Mouse (Mus musculus) CH12.LX (cell line): ENCODE data around the gene Tagln2. TPM values are rescaled to one million over a fixed set of nuclear protein-coding genes. Genes with fewer than 3 reads are reported as not detected.

Experiments
- DNase-seq: peaks from one replicate; pipeline ENCODE4 v3.0.0-alpha.2; 2013; ENCODE audit errors: extremely low read depth
- H3K27ac ChIP-seq: 2 replicates; pipeline ENCODE4 v1.5.1; 2012; ENCODE audit warnings: low read depth, mild to moderate bottlenecking, control low read depth, moderate library complexity; ENCODE audit not compliant: insufficient read depth
- H3K27me3 ChIP-seq: replicated peaks from 2 replicates; pipeline ENCODE3; 2012; ENCODE audit warnings: inconsistent platforms
- H3K36me3 ChIP-seq, 2 experiments: replicated peaks in 1 of 2; 2 replicates each; pipeline versions ENCODE3 to v1.6.1; 2012; ENCODE audit warnings: inconsistent platforms in 1 of 2, low read length in 1 of 2, mild to moderate bottlenecking in 1 of 2, mixed read lengths in 1 of 2, moderate library complexity in 1 of 2; ENCODE audit not compliant: control insufficient read depth in 1 of 2, insufficient read depth in 1 of 2
- H3K4me1 ChIP-seq, 2 experiments: 2 replicates each; pipeline ENCODE4 v1.6.1; 2012; ENCODE audit warnings: inconsistent platforms in 1 of 2, moderate library complexity in 1 of 2; ENCODE audit not compliant: insufficient read depth in 2 of 2, control insufficient read depth in 1 of 2
- H3K4me2 ChIP-seq: 2 replicates; pipeline ENCODE4 v1.6.1; 2012; ENCODE audit warnings: low read depth, mild to moderate bottlenecking, control low read depth; ENCODE audit not compliant: poor library complexity, insufficient read depth, severe bottlenecking
- H3K4me3 ChIP-seq, 3 experiments: fragments of 150-350 bp in 1 of 3; sonication (generic) in 1 of 3; replicated peaks in 1 of 3; 2 replicates each; pipeline versions ENCODE3 to v1.5.1; 2011 to 2012; ENCODE audit warnings: low read depth in 2 of 3, low read length in 2 of 3, mild to moderate bottlenecking in 2 of 3, moderate library complexity in 2 of 3, control low read depth in 1 of 3, improper control_type of control experiment in 1 of 3, inconsistent platforms in 1 of 3, mixed read lengths in 1 of 3; ENCODE audit not compliant: poor library complexity in 1 of 3
- H3K79me2 ChIP-seq: replicated peaks from 2 replicates; pipeline ENCODE4 v1.6.1; 2012; ENCODE audit warnings: mild to moderate bottlenecking, moderate library complexity; ENCODE audit not compliant: control insufficient read depth, poor library complexity, insufficient read depth, severe bottlenecking; ENCODE audit errors: extremely low read depth
- H3K9ac ChIP-seq: 2 replicates; pipeline ENCODE4 v1.6.1; 2012; ENCODE audit warnings: low read depth, mild to moderate bottlenecking, control low read depth, moderate library complexity; ENCODE audit not compliant: insufficient read depth
- H3K9me3 ChIP-seq: replicated peaks from 2 replicates; pipeline ENCODE3; 2012; ENCODE audit warnings: low read length, inconsistent platforms, mixed read lengths
- BHLHE40 ChIP-seq: IDR thresholded peaks from 2 replicates; pipeline ENCODE4 v1.6.1; 2011; ENCODE audit warnings: mild to moderate bottlenecking, low read depth, low read length, improper control_type of control experiment
- CHD1 ChIP-seq: IDR thresholded peaks from 2 replicates; pipeline ENCODE4 v1.6.1; 2012; ENCODE audit warnings: low read depth, low read length, improper control_type of control experiment, inconsistent platforms
- CHD2 ChIP-seq: IDR thresholded peaks from 2 replicates; pipeline ENCODE4 v1.6.1; 2011; ENCODE audit warnings: low read length, improper control_type of control experiment
- CTCF ChIP-seq, 2 experiments: IDR thresholded peaks in 1 of 2; conservative IDR thresholded peaks in 1 of 2; 2 replicates each; pipeline ENCODE4 v1.5.1; 2011 to 2012; ENCODE audit warnings: low read depth in 2 of 2, low read length in 2 of 2, improper control_type of control experiment in 1 of 2, inconsistent platforms in 1 of 2, mild to moderate bottlenecking in 1 of 2, moderate library complexity in 1 of 2
- ELF1 ChIP-seq: IDR thresholded peaks from 2 replicates; pipeline ENCODE4 v1.6.1; 2014; ENCODE audit warnings: low read depth, mild to moderate bottlenecking, inconsistent platforms, low read length, improper control_type of control experiment
- EP300 ChIP-seq: IDR thresholded peaks from 2 replicates; pipeline ENCODE4 v1.6.1; 2011; ENCODE audit warnings: low read length, improper control_type of control experiment
- ETS1 ChIP-seq: conservative IDR thresholded peaks from 2 replicates; pipeline ENCODE4 v1.6.1; 2012; ENCODE audit warnings: low read depth, mild to moderate bottlenecking, inconsistent platforms, low read length, improper control_type of control experiment, moderate library complexity
- GABPA ChIP-seq: IDR thresholded peaks from 2 replicates; pipeline ENCODE4 v1.6.1; 2012; ENCODE audit warnings: low read depth, low read length, improper control_type of control experiment, inconsistent platforms; ENCODE audit not compliant: insufficient replicate concordance
- HCFC1 ChIP-seq: IDR thresholded peaks from 2 replicates; pipeline ENCODE4 v1.6.1; 2012; ENCODE audit warnings: low read depth, mild to moderate bottlenecking, inconsistent platforms, low read length, improper control_type of control experiment
- IRF4 ChIP-seq: IDR thresholded peaks from 2 replicates; pipeline ENCODE4 v1.6.1; 2014; ENCODE audit warnings: low read depth, mild to moderate bottlenecking, inconsistent platforms, low read length, improper control_type of control experiment
- JUND ChIP-seq: conservative IDR thresholded peaks from 2 replicates; pipeline ENCODE4 v1.6.1; 2011; ENCODE audit warnings: low read depth, low read length, improper control_type of control experiment
- KAT2A ChIP-seq: IDR thresholded peaks from 2 replicates; pipeline ENCODE4 v1.6.1; 2012; ENCODE audit warnings: low read length, improper control_type of control experiment, inconsistent platforms; ENCODE audit not compliant: insufficient replicate concordance
- MAX ChIP-seq: IDR thresholded peaks from 2 replicates; pipeline ENCODE4 v1.6.1; 2011; ENCODE audit warnings: low read length, improper control_type of control experiment
- MAZ ChIP-seq: IDR thresholded peaks from 2 replicates; pipeline ENCODE4 v1.6.1; 2012; ENCODE audit warnings: low read depth, mild to moderate bottlenecking, inconsistent platforms, low read length, improper control_type of control experiment, moderate library complexity
- MEF2A ChIP-seq: IDR thresholded peaks from 2 replicates; pipeline ENCODE4 v1.6.1; 2014; ENCODE audit warnings: low read depth, mild to moderate bottlenecking, inconsistent platforms, low read length, improper control_type of control experiment, borderline replicate concordance
- MXI1 ChIP-seq: IDR thresholded peaks from 2 replicates; pipeline ENCODE4 v1.6.1; 2011; ENCODE audit warnings: mild to moderate bottlenecking, low read depth, low read length, improper control_type of control experiment
- MYC ChIP-seq: IDR thresholded peaks from 2 replicates; pipeline ENCODE4 v1.6.1; 2011; ENCODE audit warnings: low read depth, mild to moderate bottlenecking, improper control_type of control experiment, low read length
- NELFE ChIP-seq: IDR thresholded peaks from 2 replicates; pipeline ENCODE4 v1.6.1; 2011; ENCODE audit warnings: low read depth, low read length, improper control_type of control experiment
- NRF1 ChIP-seq: IDR thresholded peaks from 2 replicates; pipeline ENCODE4 v1.6.1; 2014; ENCODE audit warnings: low read depth, mild to moderate bottlenecking, inconsistent platforms, low read length, improper control_type of control experiment, moderate library complexity
- PAX5 ChIP-seq: IDR thresholded peaks from 2 replicates; pipeline ENCODE4 v1.6.1; 2012; ENCODE audit warnings: low read length, inconsistent platforms, mixed read lengths
- POLR2A ChIP-seq: IDR thresholded peaks from 2 replicates; pipeline ENCODE4 v1.6.1; 2011; ENCODE audit warnings: low read depth, mild to moderate bottlenecking, improper control_type of control experiment, low read length
- POLR2AphosphoS2 ChIP-seq: IDR thresholded peaks from 2 replicates; pipeline ENCODE4 v1.6.1; 2011; ENCODE audit warnings: low read depth, low read length, improper control_type of control experiment
- RAD21 ChIP-seq: IDR thresholded peaks from 2 replicates; pipeline ENCODE4 v1.6.1; 2011; ENCODE audit warnings: low read depth, mild to moderate bottlenecking, low read length, improper control_type of control experiment, moderate library complexity
- RCOR1 ChIP-seq: conservative IDR thresholded peaks from 2 replicates; pipeline ENCODE4 v1.6.1; 2012; ENCODE audit warnings: low read depth, mild to moderate bottlenecking, inconsistent platforms, low read length, improper control_type of control experiment
- SIN3A ChIP-seq: IDR thresholded peaks from 2 replicates; pipeline ENCODE4 v1.6.1; 2012; ENCODE audit warnings: low read length, improper control_type of control experiment, inconsistent platforms
- SMC3 ChIP-seq: IDR thresholded peaks from 2 replicates; pipeline ENCODE4 v1.6.1; 2011; ENCODE audit warnings: low read depth, low read length, improper control_type of control experiment
- TCF12 ChIP-seq: IDR thresholded peaks from 2 replicates; pipeline ENCODE4 v1.6.1; 2014; ENCODE audit warnings: low read depth, mild to moderate bottlenecking, inconsistent platforms, low read length, improper control_type of control experiment
- UBTF ChIP-seq: IDR thresholded peaks from 2 replicates; pipeline ENCODE4 v1.6.1; 2012; ENCODE audit warnings: low read depth, mild to moderate bottlenecking, inconsistent platforms, low read length, improper control_type of control experiment, moderate library complexity
- USF1 ChIP-seq: IDR thresholded peaks from 2 replicates; pipeline ENCODE4 v1.6.1; 2014; ENCODE audit warnings: low read depth, mild to moderate bottlenecking, inconsistent platforms, low read length, improper control_type of control experiment
- USF2 ChIP-seq: conservative IDR thresholded peaks from 2 replicates; pipeline ENCODE4 v1.6.1; 2011; ENCODE audit warnings: low read depth, low read length, improper control_type of control experiment
- ZC3H11A ChIP-seq: IDR thresholded peaks from 2 replicates; pipeline ENCODE4 v1.6.1; 2012; ENCODE audit warnings: low read depth, mild to moderate bottlenecking, inconsistent platforms, low read length, improper control_type of control experiment
- ZKSCAN1 ChIP-seq: IDR thresholded peaks from 2 replicates; pipeline ENCODE4 v1.6.1; 2012; ENCODE audit warnings: low read depth, inconsistent platforms, low read length, improper control_type of control experiment, borderline replicate concordance
- ZMIZ1 ChIP-seq: IDR thresholded peaks from 2 replicates; pipeline ENCODE4 v1.6.1; 2012; ENCODE audit warnings: low read depth, mild to moderate bottlenecking, inconsistent platforms, low read length, improper control_type of control experiment
- ZNF384 ChIP-seq: IDR thresholded peaks from 2 replicates; pipeline ENCODE4 v1.6.1; 2012; ENCODE audit warnings: low read depth, low read length, improper control_type of control experiment, inconsistent platforms
- dilution Hi-C: fragments of 300-500 bp; cut with MboI; formaldehyde crosslinking; loops from 2 replicates; pipeline ENCODE4 v1.14.3; 2020; ENCODE audit warnings: low sequenced_read_pairs; ENCODE audit not compliant: extremely low pct_unique_long_range_greater_than_20kb, extremely low pct_ligation_motif_present
- in situ Hi-C: fragments of 300-500 bp; cut with MboI; formaldehyde crosslinking; loops from 3 replicates; pipeline ENCODE4 v1.14.3; 2019; ENCODE audit warnings: low sequenced_read_pairs, low pct_ligation_motif_present, low pct_unique_long_range_greater_than_20kb, mixed read lengths
- polyA plus RNA-seq: library from polyadenylated mRNA; unstranded; fragments of >175 nt; gene quantifications from 2 replicates; pipeline ENCODE4 v1.2.1, GENCODE M21; 2012; ENCODE audit warnings: low read depth; ENCODE audit not compliant: insufficient read length
- total RNA-seq, 2 experiments: library from RNA; depleted of rRNA; stranded (reverse); fragments of 300-350 nt in 1 of 2; fragments of >200 nt in 1 of 2; gene quantifications; 2 replicates each; pipeline ENCODE4 v1.2.3; 2012 to 2014

The Tagln2 gene
- total and polyA plus RNA-seq, 3 experiments, result 172 to 337 (median 206) TPM

DNA sequence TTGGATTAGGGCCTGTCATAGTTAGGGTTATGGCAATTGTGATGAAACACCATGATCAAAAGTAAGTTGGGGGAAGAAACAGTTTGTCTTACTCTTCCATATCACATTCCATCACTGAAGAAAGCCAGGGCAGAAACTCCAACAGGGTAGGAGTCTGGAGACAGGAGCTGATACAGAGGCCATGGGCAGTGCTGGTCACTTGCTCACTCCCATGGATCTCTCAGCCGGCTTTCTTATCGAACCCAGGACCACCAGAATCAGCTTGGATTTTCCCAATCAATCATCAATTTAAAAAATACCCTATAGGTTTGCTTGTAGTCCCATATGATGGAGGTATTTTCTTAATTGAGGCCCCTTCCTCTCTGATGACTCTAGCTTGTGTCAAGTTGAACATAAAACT is 46.0 kb upstream of the Tagln2 start:
- no peaks in the 10 kb centered on the region for H3K27me3 ChIP-seq
- H3K9ac ChIP-seq, result no peak overlapping the region
- dilution Hi-C loops, result no loop called here
- H3K27ac ChIP-seq, result no peak overlapping the region
- no peak overlapping the region for H3K4me3 ChIP-seq
- H3K4me2 ChIP-seq, result no peak overlapping the region
- H3K36me3 ChIP-seq, result no peaks in the 10 kb centered on the region
- peaks cover 4 to 37% of the 10 kb centered on the region in 2 experiments; a peak in 3 of 4 replicates for H3K4me1 ChIP-seq
- no peaks in the 10 kb centered on the region for H3K79me2 ChIP-seq
- H3K9me3 ChIP-seq, result no peaks in the 10 kb centered on the region
- DNase-seq, result no peak
- in situ Hi-C loops, result loop anchor here (5.0 kb wide), 1 partner anchor 37 kb away; no protein-coding TSS in a partner anchor
- TF ChIP-seq IRF4 (no peak), MYC (no peak), ZNF384 (no peak)

DNA sequence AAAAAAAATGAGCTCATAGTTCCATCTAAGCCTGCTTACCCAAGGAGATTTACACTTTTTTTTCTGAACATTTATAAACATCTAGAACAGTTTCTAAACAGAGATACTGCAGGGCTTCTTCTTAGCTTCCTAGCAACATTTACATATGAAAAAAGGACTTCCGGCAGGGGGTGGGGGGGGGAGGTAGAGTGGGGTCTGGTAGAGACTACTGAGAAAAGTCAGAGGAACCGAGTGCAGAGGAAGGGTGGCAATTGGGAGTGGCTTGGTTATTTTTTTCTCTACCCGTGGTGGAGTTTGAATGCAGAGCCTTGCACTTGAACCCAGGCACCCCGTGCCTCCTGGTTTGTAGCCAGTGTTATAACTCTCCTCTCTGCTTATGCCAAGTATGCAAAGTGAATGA is 44.4 kb upstream of the Tagln2 start:
- Histone ChIP-seq H3K9me3 (no peaks in the 10 kb centered on the region), H3K4me3 (peak overlapping the region in 2 of 3 experiments; percentile 24 to 41), H3K4me2 (peak overlapping the region; percentile 80), H3K4me1 (peaks cover 4 to 32% of the 10 kb centered on the region in 2 experiments; a peak in 3 of 4 replicates), H3K27ac (peak overlapping the region; percentile 83), H3K9ac (peak overlapping the region; percentile 67), H3K27me3 (no peaks in the 10 kb centered on the region), H3K36me3 (no peaks in the 10 kb centered on the region), H3K79me2 (no peaks in the 10 kb centered on the region)
- peak; percentile 73 for DNase-seq
- in situ Hi-C loops, result no loop called here
- dilution Hi-C loops, result no loop called here
- TF ChIP-seq JUND (no peak), ETS1 (0 out of 2 replicates have a peak, but pooled peaks have one; percentile 36), ZC3H11A (no peak), GABPA (no peak), IRF4 (peak; percentile 35; the same call in 1 of the 2 replicates), ELF1 (peak; percentile 42; the same call in 1 of the 2 replicates), EP300 (no peak), MEF2A (no peak), HCFC1 (no peak; the same call in 1 of the 2 replicates), MXI1 (no peak), CHD1 (no peak), NRF1 (no peak), RCOR1 (no peak), MAZ (peak; percentile 88), MAX (no peak), SMC3 (no peak), NELFE (no peak), USF1 (no peak), TCF12 (no peak; the same call in 1 of the 2 replicates), USF2 (no peak), BHLHE40 (no peak), POLR2AphosphoS2 (no peak), UBTF (no peak), PAX5 (no peak), CHD2 (no peak), SIN3A (no peak), KAT2A (no peak), POLR2A (no peak; the same call in 1 of the 2 replicates), ZMIZ1 (no peak), ZKSCAN1 (no peak), CTCF (conservative IDR thresholded peaks at IDR 0.05 in 1 of 2, IDR thresholded peaks at IDR 0.05 in 1 of 2; ENCODE audit: low read depth in 2 of 2, low read length in 2 of 2) (no peak), MYC (no peak), RAD21 (no peak)
